Mouse (Mus musculus) A20 (cell line): Measurements from ENCODE around the gene Ctcf.

Source experiments
- DNase-seq: peaks from one replicate; pipeline ENCODE4 v3.0.0-alpha.2; 2011; ENCODE audit warnings: low read depth, low spot score

Gene Ctcf

DNA sequence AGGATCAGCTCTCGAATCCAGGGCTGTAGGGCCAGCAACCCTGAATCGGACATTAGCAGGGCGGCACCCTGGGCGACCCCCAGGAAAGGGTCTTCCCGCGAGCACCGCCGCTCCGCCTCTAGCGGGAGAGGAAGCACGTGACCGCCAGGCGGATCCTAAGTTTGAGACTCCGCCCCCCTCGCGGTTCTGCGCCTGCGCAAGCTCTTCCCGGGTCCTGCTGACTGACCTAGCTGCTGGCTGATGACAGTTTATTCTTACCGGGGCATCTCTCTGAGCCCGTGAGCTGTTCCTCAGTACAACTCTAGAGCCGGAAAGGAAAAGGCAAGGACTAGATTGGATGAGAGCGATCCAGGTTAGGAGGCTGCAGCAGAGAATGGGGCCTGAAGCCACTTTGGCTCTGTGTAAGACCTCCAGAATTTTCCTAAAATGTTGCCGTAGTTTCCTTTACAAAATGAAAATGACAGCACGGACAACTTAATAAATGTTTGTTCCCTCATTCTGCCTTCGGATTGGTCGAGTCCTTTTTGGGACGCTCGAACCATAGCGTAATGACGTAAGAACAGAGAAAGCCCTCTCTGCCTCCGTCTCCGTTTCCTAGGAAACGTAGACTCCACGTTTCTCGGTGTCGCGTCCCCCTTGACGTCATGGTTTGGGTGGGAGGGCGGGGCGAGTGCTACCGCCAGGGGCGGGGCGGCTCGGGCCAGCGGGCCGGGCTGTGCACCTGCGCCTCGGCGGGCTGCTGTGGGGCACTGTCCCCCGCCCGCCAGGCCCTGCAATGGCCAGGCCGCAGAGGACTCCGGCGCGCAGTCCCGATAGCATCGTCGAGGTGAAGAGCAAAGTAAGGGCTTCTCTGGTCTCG is 64.8 kb downstream of the Ctcf start, which contains the start of the genes Acd and Pard6a:
Gene Acd, minus strand, starts transcription at position 137 of the 859 bp plus-strand sequence.
Gene Pard6a, plus strand, starts transcription at position 183 of the 859 bp plus-strand sequence.
- peak; percentile 97 for DNase-seq

DNA sequence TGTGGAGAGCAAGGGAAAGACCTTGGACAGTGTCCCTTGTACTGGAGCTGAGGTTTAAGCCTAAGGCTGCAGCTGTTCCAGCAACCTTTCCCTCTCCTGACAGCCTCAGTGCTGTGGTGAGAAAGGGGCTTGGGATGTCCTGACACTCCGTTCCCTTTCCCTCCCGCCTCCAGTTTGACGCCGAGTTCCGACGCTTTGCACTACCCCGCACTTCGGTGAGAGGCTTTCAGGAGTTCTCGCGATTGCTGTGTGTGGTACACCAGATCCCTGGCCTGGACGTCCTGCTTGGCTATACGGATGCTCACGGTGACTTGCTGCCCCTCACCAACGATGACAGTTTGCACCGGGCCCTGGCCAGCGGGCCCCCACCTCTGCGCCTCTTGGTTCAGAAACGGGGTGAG is 65.6 kb downstream of the Ctcf start:
- DNase-seq = no peak

DNA sequence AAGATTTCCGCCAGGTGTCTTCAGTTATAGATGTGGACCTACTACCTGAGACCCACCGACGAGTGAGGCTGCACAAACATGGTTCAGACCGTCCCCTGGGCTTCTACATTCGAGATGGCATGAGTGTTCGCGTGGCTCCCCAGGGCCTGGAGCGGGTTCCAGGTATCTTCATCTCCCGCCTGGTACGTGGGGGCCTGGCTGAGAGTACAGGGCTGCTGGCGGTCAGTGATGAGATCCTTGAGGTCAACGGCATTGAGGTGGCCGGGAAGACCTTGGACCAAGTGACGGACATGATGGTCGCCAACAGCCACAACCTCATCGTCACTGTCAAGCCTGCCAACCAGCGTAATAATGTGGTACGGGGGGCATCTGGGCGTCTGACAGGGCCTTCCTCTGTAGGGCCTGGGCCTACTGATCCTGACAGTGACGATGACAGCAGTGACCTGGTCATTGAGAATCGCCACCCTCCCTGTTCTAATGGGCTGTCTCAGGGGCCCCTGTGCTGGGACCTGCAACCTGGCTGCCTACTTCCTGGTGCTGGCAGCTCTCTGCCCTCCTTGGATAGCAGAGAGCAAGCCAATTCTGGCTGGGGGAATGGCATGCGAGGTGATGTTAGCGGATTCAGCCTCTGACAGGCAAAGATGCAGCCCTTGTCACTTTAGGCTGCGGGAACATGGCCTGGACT is 66.5 kb downstream of the Ctcf start:
- DNase-seq = no peak

DNA sequence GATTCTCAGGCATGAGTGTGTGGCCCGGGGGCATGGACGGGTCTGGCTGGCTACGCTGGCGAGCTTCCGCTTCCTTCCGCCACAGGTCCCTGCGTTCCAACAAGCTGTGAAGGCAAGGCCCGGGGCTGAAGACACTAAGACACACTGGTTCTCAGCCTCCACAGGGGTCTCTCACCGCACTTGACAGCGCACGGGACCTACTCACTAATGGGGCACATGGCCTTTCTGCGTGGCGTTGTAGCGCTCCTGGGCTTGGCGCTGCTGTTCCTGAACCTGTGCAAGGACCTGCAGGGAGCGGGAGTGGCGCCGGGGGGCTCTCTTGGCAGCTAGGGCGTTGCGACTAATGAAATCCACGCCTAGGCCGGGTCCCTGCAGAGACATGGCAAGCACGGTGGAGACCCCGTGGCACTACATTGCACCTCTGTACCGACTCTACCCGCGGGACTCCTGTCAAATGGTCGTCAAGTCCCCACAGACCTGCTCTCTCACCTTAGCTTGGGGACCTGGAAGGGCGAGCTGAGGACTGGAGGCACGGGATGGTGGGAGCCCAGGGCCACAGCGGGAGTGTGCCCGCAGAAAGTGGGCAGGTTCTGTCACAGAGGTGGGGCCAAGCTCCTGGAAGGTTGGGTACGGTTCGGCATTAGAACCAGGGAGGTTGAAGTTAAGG is 67.9 kb downstream of the Ctcf start:
- no peak for DNase-seq

DNA sequence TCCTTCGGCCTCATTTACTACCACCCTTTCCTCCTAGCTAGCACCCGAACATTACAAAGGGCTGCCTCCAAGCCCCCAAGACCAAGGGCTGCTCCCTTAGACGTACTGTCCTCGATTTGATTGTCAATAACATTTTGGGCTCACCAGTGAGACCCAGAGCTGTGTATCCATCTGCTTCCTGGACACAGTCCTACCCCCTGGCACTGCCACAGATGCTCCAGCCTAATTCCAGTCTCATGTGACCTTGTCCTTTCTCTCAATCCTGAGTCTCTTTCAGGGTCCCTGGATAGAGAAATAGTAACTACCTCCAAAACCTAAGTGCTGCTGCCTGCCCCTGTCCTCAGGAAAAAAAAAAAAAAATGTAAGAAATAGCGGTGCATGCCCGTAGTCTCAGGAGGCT is 68.6 kb downstream of the Ctcf start:
- DNase-seq = no peak

DNA sequence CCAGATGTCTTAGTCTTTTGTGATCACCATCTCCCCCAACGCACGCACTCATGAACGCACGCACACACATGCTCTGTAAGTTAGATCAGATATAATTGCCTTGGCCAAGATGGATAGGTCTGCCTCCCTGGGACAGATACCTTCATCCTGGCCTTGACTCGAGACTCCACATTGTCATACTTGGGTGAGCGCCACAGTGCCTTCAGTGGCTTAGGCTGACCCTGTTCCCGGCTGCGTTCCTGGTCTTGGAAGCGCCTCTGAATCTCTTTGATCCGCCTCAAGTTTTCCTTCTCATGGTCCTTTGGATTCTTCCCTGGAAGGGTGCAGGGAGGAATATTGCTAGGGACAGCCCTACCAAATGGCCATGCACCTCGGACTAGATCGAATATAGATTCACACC is 70.1 kb downstream of the Ctcf start:
- DNase-seq = no peak

DNA sequence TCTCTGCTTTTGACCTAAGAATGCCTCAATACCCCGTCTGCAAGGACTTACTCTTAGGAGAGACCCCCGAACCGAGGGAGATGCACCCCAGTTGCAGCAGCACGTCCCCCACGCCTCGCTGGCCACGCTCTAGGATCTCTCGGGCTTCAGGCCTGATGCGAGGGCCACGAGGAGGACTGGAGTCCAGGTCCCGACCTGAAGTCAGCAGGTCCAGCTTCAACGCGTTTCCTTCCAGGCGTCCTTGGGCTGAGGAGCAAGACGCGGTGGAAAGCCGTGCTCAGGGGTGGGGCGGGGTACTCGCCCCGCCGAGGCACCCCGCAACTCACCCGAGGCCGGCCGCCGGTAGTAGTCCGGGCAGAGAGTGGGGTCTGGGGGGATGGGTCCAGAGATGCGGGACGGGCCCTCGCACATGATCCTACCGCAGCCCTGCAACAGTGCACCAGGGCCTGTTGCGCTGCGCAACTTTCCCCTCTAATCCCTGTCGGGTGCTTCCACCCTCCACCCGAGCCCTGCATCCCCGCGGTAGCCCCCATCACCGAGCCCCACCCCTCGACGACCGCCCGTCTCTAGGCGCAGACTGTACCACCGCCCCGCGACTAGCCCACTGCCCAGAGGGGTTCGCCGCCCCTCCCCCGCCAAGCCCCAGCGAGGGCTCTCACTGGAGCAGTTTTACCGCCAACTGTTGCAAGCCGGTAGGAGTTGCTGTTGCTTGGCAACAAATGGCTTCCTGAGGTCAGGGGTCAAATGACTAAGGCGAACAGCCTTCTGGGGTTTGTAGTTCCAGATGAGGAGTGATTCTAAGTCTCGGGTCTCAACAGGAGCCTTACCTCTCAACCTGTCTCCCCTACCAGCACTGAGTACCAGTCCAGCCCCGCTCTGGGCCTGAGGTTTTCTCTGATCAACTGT is 71.4 kb downstream of the Ctcf start, which contains the start of the genes 4933405L10Rik and Enkd1:
Gene 4933405L10Rik, plus strand, starts transcription at position 158 of the 906 bp plus-strand sequence.
Gene Enkd1, minus strand, starts transcription at position 713 of the 906 bp plus-strand sequence.
- peak; percentile 91 for DNase-seq

DNA sequence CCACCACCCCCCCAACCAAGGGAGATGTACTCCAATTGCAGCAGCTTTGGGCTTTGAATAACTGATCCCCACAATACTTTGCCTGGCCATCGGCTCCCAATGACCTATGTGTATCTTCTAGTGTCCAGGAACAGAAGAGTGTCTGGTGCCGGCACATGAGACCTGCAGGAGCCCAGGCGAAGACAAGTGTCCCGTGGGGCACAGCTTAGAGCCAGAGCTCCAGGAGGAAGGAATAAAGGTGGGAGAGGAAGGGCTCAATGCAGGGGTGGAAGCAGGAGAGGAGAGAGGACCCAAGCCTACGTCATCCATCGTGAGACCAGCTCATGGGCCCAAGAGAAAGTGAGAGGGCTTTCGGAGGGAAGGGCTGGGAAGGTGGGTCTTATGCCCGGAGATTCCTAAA is 72.3 kb downstream of the Ctcf start:
- no peak for DNase-seq

DNA sequence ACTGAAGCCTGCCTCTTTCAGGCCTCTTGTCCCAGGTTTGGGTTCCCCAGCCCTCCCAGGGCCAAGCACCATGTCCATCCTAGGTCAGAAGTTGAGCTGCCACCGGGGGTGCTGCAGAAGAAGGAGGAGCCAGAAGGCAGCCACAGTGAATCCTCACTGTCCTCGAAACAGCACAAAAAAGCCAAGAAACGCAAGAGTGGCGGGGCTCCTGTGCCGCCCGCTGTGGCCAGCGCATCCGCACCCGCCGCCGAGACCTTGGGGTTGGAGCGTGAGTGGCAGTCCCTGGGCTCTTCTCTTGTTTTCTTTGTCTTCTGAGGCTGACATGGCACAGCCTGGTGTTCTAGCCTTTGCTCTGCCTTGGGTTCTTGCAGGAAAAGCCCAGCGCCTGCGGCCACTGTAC is 72.9 kb downstream of the Ctcf start:
- no peak for DNase-seq

DNA sequence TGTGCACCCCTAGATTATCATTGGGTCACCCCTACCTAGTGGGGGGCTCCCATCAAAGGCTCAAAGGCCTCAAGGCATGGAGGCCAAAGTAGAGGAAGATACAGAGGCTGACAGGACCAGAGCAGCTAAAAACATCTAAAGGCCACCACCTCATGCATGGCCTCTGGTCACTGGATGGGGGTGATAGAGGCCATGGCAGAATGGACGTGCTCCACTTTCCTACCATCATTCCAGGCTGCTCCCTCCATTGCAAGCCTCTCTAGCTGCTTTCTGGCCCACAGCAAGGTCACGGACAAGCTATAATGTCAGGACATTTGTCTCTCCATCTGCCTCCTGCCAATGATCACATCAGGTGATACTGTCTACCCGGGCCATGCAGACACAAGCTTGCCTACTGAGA is 75.9 kb downstream of the Ctcf start:
- no peak for DNase-seq

DNA sequence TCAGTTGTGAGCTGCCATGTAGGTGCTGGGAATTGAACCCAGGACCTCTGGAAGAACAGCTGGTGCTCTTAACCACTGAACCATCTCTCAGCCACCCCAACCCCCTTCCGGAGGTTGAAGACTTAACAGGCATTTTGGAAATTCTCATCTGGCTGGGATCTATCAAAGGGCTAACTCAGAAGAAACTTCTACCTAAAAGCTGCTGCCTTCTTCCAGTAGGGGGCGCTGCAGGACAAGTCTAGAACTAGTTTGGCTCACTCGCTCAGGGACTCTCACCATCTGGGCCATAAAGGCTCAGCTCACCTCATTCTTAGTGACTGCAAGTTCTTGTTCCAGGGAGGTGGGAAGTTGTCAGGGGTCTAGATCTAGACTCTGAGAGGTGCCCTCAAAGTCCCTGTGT is 77.8 kb downstream of the Ctcf start:
- peak; percentile 85 for DNase-seq

DNA sequence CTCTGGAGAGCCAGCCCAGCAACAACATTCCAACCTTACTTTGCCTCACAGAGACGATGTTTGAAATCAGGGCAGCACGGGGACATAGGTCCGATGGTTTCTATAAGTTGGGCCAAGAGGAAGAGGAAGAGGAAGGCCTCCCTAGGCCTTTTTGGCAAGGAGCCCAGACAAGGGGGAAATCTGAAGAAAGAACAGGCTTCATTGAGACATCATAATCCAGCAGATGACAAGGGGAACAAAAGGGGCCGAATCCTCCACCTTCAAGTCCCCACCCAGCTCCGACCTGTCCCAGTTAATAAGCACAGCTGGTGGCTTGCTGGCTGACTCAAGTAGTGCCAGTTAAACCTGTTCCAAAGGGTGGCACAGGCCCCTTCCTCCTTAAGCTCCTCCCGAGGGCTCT is 78.7 kb downstream of the Ctcf start:
- DNase-seq = no peak

DNA sequence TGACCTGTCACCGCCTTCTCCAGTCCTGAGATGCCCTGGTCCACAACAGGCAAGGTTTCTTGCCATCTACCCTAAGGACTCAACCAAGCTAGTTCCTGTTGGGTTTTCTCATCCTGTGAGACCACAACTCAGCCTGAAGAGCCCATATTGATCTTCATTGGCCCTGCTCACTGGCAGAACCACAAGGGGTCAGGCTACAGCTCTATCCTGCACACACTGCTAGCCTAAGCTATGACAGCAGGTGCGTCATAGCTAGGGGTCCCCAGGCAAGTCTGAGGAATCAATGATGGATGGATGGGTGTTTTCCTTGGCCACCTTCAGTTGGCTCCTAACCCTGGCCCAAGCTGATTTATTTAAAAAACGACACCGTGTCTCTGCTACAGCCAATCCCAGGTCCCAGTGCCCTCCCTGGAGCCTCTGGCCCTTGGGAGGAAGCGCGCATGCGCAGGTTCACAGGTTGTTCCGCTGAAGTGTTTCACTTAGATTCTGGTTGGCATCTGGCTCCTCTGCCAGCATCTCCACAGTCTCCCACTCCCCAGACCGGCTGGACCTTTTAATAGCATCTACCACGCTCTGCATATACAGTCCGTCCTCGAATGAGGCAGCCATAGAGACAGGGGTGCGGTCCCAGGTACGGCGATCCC is 80.1 kb downstream of the Ctcf start:
- no peak for DNase-seq

DNA sequence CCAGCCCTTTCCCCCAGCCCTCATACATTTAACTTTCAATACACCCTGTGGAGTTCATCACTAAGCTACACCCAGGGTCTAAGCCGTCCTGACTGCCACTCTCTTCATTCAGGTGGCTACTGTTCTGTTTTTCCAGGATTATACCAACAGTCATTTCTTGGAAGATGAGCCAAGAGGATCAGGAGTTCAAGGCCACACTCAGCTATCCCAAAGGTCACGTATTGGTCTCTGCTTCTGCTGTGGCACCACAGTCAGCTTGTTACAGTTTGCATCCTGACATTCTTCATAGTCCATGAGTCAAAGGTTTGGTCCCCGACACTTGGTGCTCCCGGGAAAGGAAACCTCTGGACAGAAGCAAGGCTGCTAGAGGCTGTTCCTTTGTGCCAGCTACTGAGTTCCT is 83.3 kb downstream of the Ctcf start:
- DNase-seq = no peak

DNA sequence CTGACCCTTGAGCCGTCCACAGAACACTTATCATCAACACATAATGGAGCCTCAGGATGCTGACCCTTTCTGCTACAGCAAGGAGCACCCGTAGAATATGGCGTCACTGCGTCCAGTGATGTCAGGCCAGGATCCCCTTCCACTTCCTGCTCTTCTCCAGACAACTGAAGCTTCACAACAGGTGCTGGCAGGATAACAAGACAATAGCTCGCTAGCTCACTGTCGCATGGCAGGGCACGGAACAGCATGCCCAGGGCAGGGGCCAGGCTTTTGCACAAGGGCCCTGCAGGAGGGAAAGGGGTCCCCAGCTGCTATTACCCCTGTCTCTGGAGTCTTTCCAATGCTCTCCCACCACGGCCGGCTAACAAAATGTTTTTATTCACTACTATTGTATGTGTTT is 86.5 kb downstream of the Ctcf start:
- no peak for DNase-seq

DNA sequence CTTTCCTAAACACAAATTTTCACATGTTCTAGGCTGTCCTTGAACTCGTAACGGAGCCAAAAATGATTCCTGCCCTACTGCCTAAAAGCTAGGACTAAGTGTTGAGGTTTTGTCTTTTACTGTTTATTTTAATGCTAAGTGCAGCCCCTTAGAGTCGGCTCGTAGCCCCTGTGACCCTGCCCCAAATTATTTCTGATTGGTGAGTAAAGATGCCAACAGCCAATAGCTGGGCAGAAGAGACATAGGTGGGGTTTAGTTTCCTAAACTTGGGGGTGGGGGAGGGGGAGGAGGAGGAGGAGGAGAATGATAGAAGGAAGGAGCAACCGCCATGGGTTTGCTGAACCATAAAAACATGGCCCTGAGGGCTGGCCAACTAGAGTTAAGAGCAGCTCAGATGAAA is 89.4 kb downstream of the Ctcf start:
- no peak for DNase-seq

DNA sequence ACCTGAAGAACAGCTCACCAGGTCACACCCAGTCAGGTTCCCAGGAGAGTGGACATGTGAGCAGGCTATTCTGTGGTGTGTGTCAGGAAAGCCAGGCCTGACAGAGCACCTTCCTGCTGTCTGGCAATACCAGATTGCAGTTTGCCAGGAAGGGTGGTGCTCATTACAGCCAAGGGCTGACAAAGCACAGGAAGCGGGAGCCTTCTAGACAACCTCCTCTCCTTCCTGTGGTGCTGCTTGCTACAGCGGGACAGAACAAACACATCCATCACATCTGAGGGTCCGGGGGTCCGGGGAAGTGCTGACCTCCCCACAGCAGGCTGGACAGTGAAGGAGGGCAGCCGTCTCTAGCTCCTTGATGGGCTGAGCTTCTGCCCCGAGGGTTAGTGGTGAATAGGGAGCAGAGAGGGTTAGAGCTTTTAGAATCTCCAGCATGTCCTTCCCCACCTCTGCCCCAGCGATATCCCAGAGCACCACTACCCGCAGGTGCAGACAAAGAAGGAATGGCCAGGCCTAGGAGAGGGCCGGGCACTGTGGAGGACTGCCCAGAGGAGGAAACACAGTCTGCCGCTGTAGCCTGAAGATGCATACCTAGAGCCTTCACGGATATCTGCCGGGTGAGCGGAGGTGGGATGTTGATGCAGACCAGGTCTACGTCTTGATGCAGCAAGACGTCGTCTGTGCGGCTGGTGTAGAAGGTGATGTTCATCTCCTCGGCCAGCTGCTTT is 91.2 kb downstream of the Ctcf start:
- DNase-seq = no peak

DNA sequence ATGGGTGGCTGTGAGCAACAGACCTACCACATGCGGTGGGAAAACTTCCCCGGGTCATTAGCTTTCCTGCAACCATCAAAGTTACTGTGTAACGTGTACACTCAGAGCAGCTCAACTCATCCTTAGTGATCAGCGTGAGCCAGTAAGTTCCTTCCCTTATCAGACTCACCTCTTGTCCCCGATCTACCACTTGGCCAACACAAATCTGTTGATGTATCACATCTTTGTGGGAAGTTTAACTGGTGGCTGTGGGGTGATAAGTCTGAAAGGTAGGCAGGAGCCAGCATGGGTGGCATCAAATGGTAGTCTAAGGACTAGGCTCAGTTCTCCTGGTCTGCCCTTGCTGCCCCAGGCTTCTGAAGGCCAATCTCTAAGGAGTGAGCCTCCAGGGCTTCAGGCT is 95.8 kb downstream of the Ctcf start:
- DNase-seq = no peak
